Mouse (Mus musculus) CH12.LX (cell line): ENCODE measurements around the gene Mrpl19. TPM values are rescaled to one million over a fixed set of nuclear protein-coding genes. Genes with fewer than 3 reads are reported as not detected.

Source experiments
- DNase-seq: peaks from one replicate; pipeline ENCODE4 v3.0.0-alpha.2; 2013; ENCODE audit errors: extremely low read depth
- H3K27ac ChIP-seq: 2 replicates; pipeline ENCODE4 v1.5.1; 2012; ENCODE audit warnings: low read depth, mild to moderate bottlenecking, control low read depth, moderate library complexity; ENCODE audit not compliant: insufficient read depth
- H3K27me3 ChIP-seq: replicated peaks from 2 replicates; pipeline ENCODE3; 2012; ENCODE audit warnings: inconsistent platforms
- H3K36me3 ChIP-seq, 2 experiments: replicated peaks in 1 of 2; 2 replicates each; pipeline versions ENCODE3 to v1.6.1; 2012; ENCODE audit warnings: inconsistent platforms in 1 of 2, low read length in 1 of 2, mild to moderate bottlenecking in 1 of 2, mixed read lengths in 1 of 2, moderate library complexity in 1 of 2; ENCODE audit not compliant: control insufficient read depth in 1 of 2, insufficient read depth in 1 of 2
- H3K4me1 ChIP-seq, 2 experiments: 2 replicates each; pipeline ENCODE4 v1.6.1; 2012; ENCODE audit warnings: inconsistent platforms in 1 of 2, moderate library complexity in 1 of 2; ENCODE audit not compliant: insufficient read depth in 2 of 2, control insufficient read depth in 1 of 2
- H3K4me2 ChIP-seq: 2 replicates; pipeline ENCODE4 v1.6.1; 2012; ENCODE audit warnings: low read depth, mild to moderate bottlenecking, control low read depth; ENCODE audit not compliant: poor library complexity, insufficient read depth, severe bottlenecking
- H3K4me3 ChIP-seq, 3 experiments: fragments of 150-350 bp in 1 of 3; sonication (generic) in 1 of 3; replicated peaks in 1 of 3; 2 replicates each; pipeline versions ENCODE3 to v1.5.1; 2011 to 2012; ENCODE audit warnings: low read depth in 2 of 3, low read length in 2 of 3, mild to moderate bottlenecking in 2 of 3, moderate library complexity in 2 of 3, control low read depth in 1 of 3, improper control_type of control experiment in 1 of 3, inconsistent platforms in 1 of 3, mixed read lengths in 1 of 3; ENCODE audit not compliant: poor library complexity in 1 of 3
- H3K79me2 ChIP-seq: replicated peaks from 2 replicates; pipeline ENCODE4 v1.6.1; 2012; ENCODE audit warnings: mild to moderate bottlenecking, moderate library complexity; ENCODE audit not compliant: control insufficient read depth, poor library complexity, insufficient read depth, severe bottlenecking; ENCODE audit errors: extremely low read depth
- H3K9ac ChIP-seq: 2 replicates; pipeline ENCODE4 v1.6.1; 2012; ENCODE audit warnings: low read depth, mild to moderate bottlenecking, control low read depth, moderate library complexity; ENCODE audit not compliant: insufficient read depth
- H3K9me3 ChIP-seq: replicated peaks from 2 replicates; pipeline ENCODE3; 2012; ENCODE audit warnings: low read length, inconsistent platforms, mixed read lengths
- BHLHE40 ChIP-seq: IDR thresholded peaks from 2 replicates; pipeline ENCODE4 v1.6.1; 2011; ENCODE audit warnings: mild to moderate bottlenecking, low read depth, low read length, improper control_type of control experiment
- CHD1 ChIP-seq: IDR thresholded peaks from 2 replicates; pipeline ENCODE4 v1.6.1; 2012; ENCODE audit warnings: low read depth, low read length, improper control_type of control experiment, inconsistent platforms
- CTCF ChIP-seq, 2 experiments: IDR thresholded peaks in 1 of 2; conservative IDR thresholded peaks in 1 of 2; 2 replicates each; pipeline ENCODE4 v1.5.1; 2011 to 2012; ENCODE audit warnings: low read depth in 2 of 2, low read length in 2 of 2, improper control_type of control experiment in 1 of 2, inconsistent platforms in 1 of 2, mild to moderate bottlenecking in 1 of 2, moderate library complexity in 1 of 2
- ELF1 ChIP-seq: IDR thresholded peaks from 2 replicates; pipeline ENCODE4 v1.6.1; 2014; ENCODE audit warnings: low read depth, mild to moderate bottlenecking, inconsistent platforms, low read length, improper control_type of control experiment
- EP300 ChIP-seq: IDR thresholded peaks from 2 replicates; pipeline ENCODE4 v1.6.1; 2011; ENCODE audit warnings: low read length, improper control_type of control experiment
- HCFC1 ChIP-seq: IDR thresholded peaks from 2 replicates; pipeline ENCODE4 v1.6.1; 2012; ENCODE audit warnings: low read depth, mild to moderate bottlenecking, inconsistent platforms, low read length, improper control_type of control experiment
- JUN ChIP-seq: IDR thresholded peaks from 2 replicates; pipeline ENCODE4 v1.6.1; 2011; ENCODE audit warnings: low read depth, mild to moderate bottlenecking, low read length, improper control_type of control experiment, moderate library complexity; ENCODE audit not compliant: insufficient read depth
- MEF2A ChIP-seq: IDR thresholded peaks from 2 replicates; pipeline ENCODE4 v1.6.1; 2014; ENCODE audit warnings: low read depth, mild to moderate bottlenecking, inconsistent platforms, low read length, improper control_type of control experiment, borderline replicate concordance
- MXI1 ChIP-seq: IDR thresholded peaks from 2 replicates; pipeline ENCODE4 v1.6.1; 2011; ENCODE audit warnings: mild to moderate bottlenecking, low read depth, low read length, improper control_type of control experiment
- NELFE ChIP-seq: IDR thresholded peaks from 2 replicates; pipeline ENCODE4 v1.6.1; 2011; ENCODE audit warnings: low read depth, low read length, improper control_type of control experiment
- PAX5 ChIP-seq: IDR thresholded peaks from 2 replicates; pipeline ENCODE4 v1.6.1; 2012; ENCODE audit warnings: low read length, inconsistent platforms, mixed read lengths
- POLR2A ChIP-seq: IDR thresholded peaks from 2 replicates; pipeline ENCODE4 v1.6.1; 2011; ENCODE audit warnings: low read depth, mild to moderate bottlenecking, improper control_type of control experiment, low read length
- POLR2AphosphoS2 ChIP-seq: IDR thresholded peaks from 2 replicates; pipeline ENCODE4 v1.6.1; 2011; ENCODE audit warnings: low read depth, low read length, improper control_type of control experiment
- SMC3 ChIP-seq: IDR thresholded peaks from 2 replicates; pipeline ENCODE4 v1.6.1; 2011; ENCODE audit warnings: low read depth, low read length, improper control_type of control experiment
- TBP ChIP-seq: conservative IDR thresholded peaks from 2 replicates; pipeline ENCODE4 v1.6.1; 2011; ENCODE audit warnings: low read depth, low read length, improper control_type of control experiment
- TCF12 ChIP-seq: IDR thresholded peaks from 2 replicates; pipeline ENCODE4 v1.6.1; 2014; ENCODE audit warnings: low read depth, mild to moderate bottlenecking, inconsistent platforms, low read length, improper control_type of control experiment
- UBTF ChIP-seq: IDR thresholded peaks from 2 replicates; pipeline ENCODE4 v1.6.1; 2012; ENCODE audit warnings: low read depth, mild to moderate bottlenecking, inconsistent platforms, low read length, improper control_type of control experiment, moderate library complexity
- USF1 ChIP-seq: IDR thresholded peaks from 2 replicates; pipeline ENCODE4 v1.6.1; 2014; ENCODE audit warnings: low read depth, mild to moderate bottlenecking, inconsistent platforms, low read length, improper control_type of control experiment
- USF2 ChIP-seq: conservative IDR thresholded peaks from 2 replicates; pipeline ENCODE4 v1.6.1; 2011; ENCODE audit warnings: low read depth, low read length, improper control_type of control experiment
- ZC3H11A ChIP-seq: IDR thresholded peaks from 2 replicates; pipeline ENCODE4 v1.6.1; 2012; ENCODE audit warnings: low read depth, mild to moderate bottlenecking, inconsistent platforms, low read length, improper control_type of control experiment
- ZKSCAN1 ChIP-seq: IDR thresholded peaks from 2 replicates; pipeline ENCODE4 v1.6.1; 2012; ENCODE audit warnings: low read depth, inconsistent platforms, low read length, improper control_type of control experiment, borderline replicate concordance
- dilution Hi-C: fragments of 300-500 bp; cut with MboI; formaldehyde crosslinking; loops from 2 replicates; pipeline ENCODE4 v1.14.3; 2020; ENCODE audit warnings: low sequenced_read_pairs; ENCODE audit not compliant: extremely low pct_unique_long_range_greater_than_20kb, extremely low pct_ligation_motif_present
- in situ Hi-C: fragments of 300-500 bp; cut with MboI; formaldehyde crosslinking; loops from 3 replicates; pipeline ENCODE4 v1.14.3; 2019; ENCODE audit warnings: low sequenced_read_pairs, low pct_ligation_motif_present, low pct_unique_long_range_greater_than_20kb, mixed read lengths
- polyA plus RNA-seq: library from polyadenylated mRNA; unstranded; fragments of >175 nt; gene quantifications from 2 replicates; pipeline ENCODE4 v1.2.1, GENCODE M21; 2012; ENCODE audit warnings: low read depth; ENCODE audit not compliant: insufficient read length
- total RNA-seq, 2 experiments: library from RNA; depleted of rRNA; stranded (reverse); fragments of 300-350 nt in 1 of 2; fragments of >200 nt in 1 of 2; gene quantifications; 2 replicates each; pipeline ENCODE4 v1.2.3; 2012 to 2014

Mrpl19 gene
- total and polyA plus RNA-seq, 3 experiments: 27.2 to 96.2 (median 54.0) TPM

- no peak for DNase-seq
- Histone ChIP-seq H3K9ac (no peak overlapping the region), H3K4me1 (no peaks in the 10 kb centered on the region), H3K36me3 (no peaks in the 10 kb centered on the region), H3K4me3 (no peak overlapping the region)
- no peak for TF ChIP-seq USF1
- no peak for TF ChIP-seq SMC3
- TF ChIP-seq BHLHE40: no peak
- TF ChIP-seq, all 38 proteins: peak for 0
- in situ Hi-C loops: no loop called here
- peaks cover 10% of the 10 kb centered on the region for H3K27me3 ChIP-seq
- no peak overlapping the region for H3K4me2 ChIP-seq
- no peak overlapping the region for H3K27ac ChIP-seq
- no peaks in the 10 kb centered on the region for H3K79me2 ChIP-seq
- H3K9me3 ChIP-seq: peaks cover 2% of the 10 kb centered on the region
- dilution Hi-C loops: no loop called here
Measured at GRCm38 (mm10) chr6:81912177-81912576, 53.6 kb downstream of the Mrpl19 start.

- peaks cover 2% of the 10 kb centered on the region for H3K9me3 ChIP-seq
- H3K79me2 ChIP-seq: no peaks in the 10 kb centered on the region
- H3K4me3 ChIP-seq: no peak overlapping the region
- dilution Hi-C loops: no loop called here
- no peaks in the 10 kb centered on the region for H3K36me3 ChIP-seq
- H3K4me2 ChIP-seq: no peak overlapping the region
- no peak overlapping the region for H3K27ac ChIP-seq
- H3K4me1 ChIP-seq: no peaks in the 10 kb centered on the region
- no peak for TF ChIP-seq NELFE
- no peak for TF ChIP-seq EP300
- TF ChIP-seq POLR2A: no peak
- no peak for TF ChIP-seq ZKSCAN1
- no peak for TF ChIP-seq TBP
- TF ChIP-seq ELF1: no peak
- no peak for TF ChIP-seq PAX5
- no peak for TF ChIP-seq MXI1
- TF ChIP-seq CHD1: no peak
- TF ChIP-seq, all 38 proteins: peak for 0
- no peak for DNase-seq
- Histone ChIP-seq H3K9ac (no peak overlapping the region), H3K27me3 (peaks cover 10% of the 10 kb centered on the region)
- in situ Hi-C loops: no loop called here
Measured at GRCm38 (mm10) chr6:81911713-81912112, 54.0 kb downstream of the Mrpl19 start.

DNA sequence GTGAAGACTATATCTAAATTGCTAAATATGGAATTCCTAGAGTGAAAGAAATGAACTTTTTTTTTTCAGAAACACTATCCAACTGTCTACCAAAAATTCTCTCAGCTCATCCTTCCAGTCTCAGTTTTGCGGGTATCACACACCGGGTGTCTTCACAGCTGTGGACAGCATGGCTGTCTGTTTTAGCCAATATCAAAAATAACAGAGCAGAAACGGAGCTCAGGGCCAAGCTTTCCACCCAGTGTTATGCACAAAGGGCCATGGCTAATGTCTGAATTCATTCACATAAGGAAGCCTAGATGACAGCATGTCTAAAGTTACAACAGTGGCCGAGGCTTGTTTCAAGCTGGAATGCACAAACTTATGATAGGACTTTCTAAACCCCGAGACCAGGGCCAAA lies 54.5 kb downstream of the Mrpl19 start:
- no peak overlapping the region for H3K9ac ChIP-seq
- DNase-seq: no peak
- H3K4me1 ChIP-seq: no peaks in the 10 kb centered on the region
- no peaks in the 10 kb centered on the region for H3K36me3 ChIP-seq
- in situ Hi-C loops (no loop called here), dilution Hi-C loops (no loop called here)
- H3K4me2 ChIP-seq: no peak overlapping the region
- TF ChIP-seq ZKSCAN1 (no peak), POLR2AphosphoS2 (no peak), JUN (no peak), NELFE (no peak), ZC3H11A (no peak), MEF2A (no peak), UBTF (no peak), USF2 (no peak), TCF12 (no peak), BHLHE40 (no peak), HCFC1 (no peak), CTCF (conservative IDR thresholded peaks at IDR 0.05 in 1 of 2, IDR thresholded peaks at IDR 0.05 in 1 of 2; ENCODE audit: low read depth in 2 of 2, low read length in 2 of 2) (no peak)
- TF ChIP-seq, all 38 proteins: peak for 0
- no peak overlapping the region for H3K4me3 ChIP-seq
- no peak overlapping the region for H3K27ac ChIP-seq
- H3K79me2 ChIP-seq: no peaks in the 10 kb centered on the region
- H3K27me3 ChIP-seq: peaks cover 10% of the 10 kb centered on the region
- H3K9me3 ChIP-seq: peaks cover 2% of the 10 kb centered on the region
